Mouse (Mus musculus) lung, embryonic 14.5 days (tissue): ENCODE measurements at regions not wholly inside any gene's neighbourhood (a gene's known extent, or its start where the extent isn't known, plus 50 kb on each side); places are given as distances from the start of the nearest gene placed in this dataset.

Experiments
- ATAC-seq: fragments of 200-750 bp; cut with Nextera tagmentation; 2 replicates; pipeline ENCODE4 v1.8.0; 2017; ENCODE audit warnings: mild to moderate bottlenecking, moderate TSS enrichment, moderate library complexity; ENCODE audit not compliant: insufficient read depth
- DNase-seq: peaks from one replicate; pipeline ENCODE4 v3.0.0-alpha.2; 2015
- H3K27ac ChIP-seq: fragments of 300-500 bp; sonication (generic); 2 replicates; pipeline ENCODE4 v1.5.1; 2014; ENCODE audit warnings: low read depth, mild to moderate bottlenecking, moderate library complexity
- H3K27me3 ChIP-seq: fragments of 300-500 bp; sonication (generic); 2 replicates; pipeline ENCODE4 v1.6.1; 2014; ENCODE audit warnings: low read length, control low read depth; ENCODE audit not compliant: insufficient read depth
- H3K36me3 ChIP-seq: fragments of 300-500 bp; sonication (generic); 2 replicates; pipeline ENCODE4 v1.6.1; 2014; ENCODE audit warnings: control low read depth; ENCODE audit not compliant: insufficient read depth
- H3K4me1 ChIP-seq: fragments of 300-500 bp; sonication (generic); 2 replicates; pipeline ENCODE4 v1.6.1; 2014; ENCODE audit warnings: antibody characterized with exemption, control low read depth; ENCODE audit not compliant: insufficient read depth
- H3K4me2 ChIP-seq: fragments of 300-500 bp; sonication (generic); 2 replicates; pipeline ENCODE4 v1.6.1; 2014; ENCODE audit warnings: mild to moderate bottlenecking
- H3K4me3 ChIP-seq: fragments of 300-500 bp; sonication (generic); 2 replicates; pipeline ENCODE4 v1.5.1; 2014; ENCODE audit warnings: low read depth, low read length
- H3K9ac ChIP-seq: fragments of 300-500 bp; sonication (generic); 2 replicates; pipeline ENCODE4 v1.6.1; 2014
- H3K9me3 ChIP-seq: fragments of 300-500 bp; sonication (generic); 2 replicates; pipeline ENCODE4 v1.6.1; 2016; ENCODE audit warnings: low read depth, low read length, control low read depth
- CTCF ChIP-seq: IDR thresholded peaks from 2 replicates; pipeline ENCODE4 v1.5.1; 2016; ENCODE audit warnings: antibody characterized with exemption, low read depth
- WGBS: fragments of 180-500 bp; shearing (Covaris S2); extraction: QIAGEN DNeasy Blood & Tissue Kit; methylation state at CpG from one replicate; pipeline ENCODE4 v1.1.7; 2014; 5-methylcytosine and 5-hydroxymethylcytosine counted together

DNA sequence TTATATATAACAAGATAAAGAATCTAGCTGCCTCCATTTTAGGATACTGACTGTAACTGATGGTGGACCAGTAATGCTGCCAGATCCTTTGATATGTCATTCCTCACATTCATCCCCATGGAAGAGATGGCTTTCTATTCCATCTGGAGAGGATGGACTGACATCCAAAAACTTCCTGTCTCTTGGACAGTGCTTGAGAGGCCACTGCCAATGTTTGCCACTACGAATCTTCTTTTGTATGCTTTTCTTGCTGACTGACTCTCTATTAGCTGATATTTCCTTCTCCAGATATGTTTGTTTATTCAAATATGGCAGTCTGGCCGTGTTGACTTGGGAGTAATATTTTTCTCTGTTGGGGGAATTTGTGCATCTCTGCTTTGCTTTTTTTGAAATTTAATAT lies 253.6 kb downstream of the 9330182O14Rik start:
- H3K9ac ChIP-seq, result no peak overlapping the region
- TF ChIP-seq CTCF, result no peak
- no peaks in the 10 kb centered on the region for H3K27me3 ChIP-seq
- H3K27ac ChIP-seq, result no peak overlapping the region
- H3K4me1 ChIP-seq, result no peaks in the 10 kb centered on the region
- H3K36me3 ChIP-seq, result no peaks in the 10 kb centered on the region
- DNase-seq, result peak; percentile 16
- H3K4me2 ChIP-seq, result no peak overlapping the region
- ATAC-seq, result no peak
- H3K9me3 ChIP-seq, result no peaks in the 10 kb centered on the region
- H3K4me3 ChIP-seq, result no peak overlapping the region
- 34% methylated on average over 2 of the region's 2 CpGs for WGBS

- Histone ChIP-seq H3K4me1 (no peaks in the 10 kb centered on the region), H3K9me3 (no peaks in the 10 kb centered on the region), H3K36me3 (no peaks in the 10 kb centered on the region), H3K4me2 (no peak overlapping the region), H3K27ac (no peak overlapping the region), H3K27me3 (no peaks in the 10 kb centered on the region), H3K4me3 (no peak overlapping the region), H3K9ac (no peak overlapping the region)
- ATAC-seq (no peak), DNase-seq (no peak)
- no peak for TF ChIP-seq CTCF
- WGBS, result 69% methylated on average over 2 of the region's 2 CpGs
Observed at GRCm38 (mm10) chr15:40388806-40389205, 254.6 kb downstream of the 9330182O14Rik start.

- ATAC-seq (no peak), DNase-seq (no peak)
- Histone ChIP-seq H3K4me3 (no peak overlapping the region), H3K27me3 (no peaks in the 10 kb centered on the region), H3K9me3 (no peaks in the 10 kb centered on the region), H3K9ac (no peak overlapping the region), H3K27ac (no peak overlapping the region), H3K36me3 (no peaks in the 10 kb centered on the region), H3K4me1 (no peaks in the 10 kb centered on the region), H3K4me2 (no peak overlapping the region)
- WGBS, result 84% methylated on average over 4 of the region's 4 CpGs
- no peak for TF ChIP-seq CTCF
Observed at GRCm38 (mm10) chr15:40435156-40435555, 301.0 kb downstream of the 9330182O14Rik start.

DNA sequence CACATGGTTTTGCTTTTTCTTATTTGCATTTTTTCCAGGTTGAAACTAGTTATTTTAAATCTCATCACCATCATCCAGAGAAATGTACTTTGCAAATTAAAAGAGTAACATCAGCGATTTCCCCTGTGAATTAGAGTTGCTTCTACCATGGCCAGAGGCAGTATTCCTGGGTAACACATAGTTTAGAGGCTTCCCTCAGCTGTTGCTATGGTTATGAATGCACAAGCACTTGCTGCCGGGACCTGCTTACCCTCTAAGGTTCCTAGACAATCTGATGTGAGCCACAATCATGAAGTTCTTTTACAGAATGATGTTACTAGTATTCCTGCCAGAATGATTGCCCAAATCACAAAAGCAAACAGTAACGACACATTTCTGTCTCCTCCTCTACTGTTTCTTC lies 302.5 kb downstream of the 9330182O14Rik start:
- no peaks in the 10 kb centered on the region for H3K9me3 ChIP-seq
- H3K27me3 ChIP-seq, result no peaks in the 10 kb centered on the region
- 58% methylated on average over 3 of the region's 3 CpGs for WGBS
- H3K4me3 ChIP-seq, result no peak overlapping the region
- H3K4me2 ChIP-seq, result no peak overlapping the region
- H3K4me1 ChIP-seq, result no peaks in the 10 kb centered on the region
- H3K36me3 ChIP-seq, result no peaks in the 10 kb centered on the region
- ATAC-seq (no peak), DNase-seq (no peak)
- no peak overlapping the region for H3K27ac ChIP-seq
- no peak overlapping the region for H3K9ac ChIP-seq
- TF ChIP-seq CTCF, result no peak

DNA sequence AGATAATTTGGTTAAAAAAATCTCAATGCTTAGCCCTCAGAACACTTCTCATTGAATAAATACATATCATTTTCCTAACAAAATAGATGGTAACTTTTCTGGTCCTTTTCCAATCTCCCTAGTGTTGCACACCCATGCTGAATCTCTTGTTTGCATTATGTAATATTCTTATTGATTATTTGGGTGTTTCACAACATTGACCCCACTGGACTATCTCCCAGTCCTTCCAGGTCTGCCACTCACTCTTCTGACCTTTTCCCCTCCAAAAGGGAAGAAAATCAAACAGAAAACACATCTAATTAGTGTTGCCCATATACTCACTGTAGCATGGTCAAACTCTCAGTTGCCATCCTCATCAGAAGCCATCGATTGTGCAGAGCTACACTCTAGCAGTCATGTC lies 305.7 kb downstream of the 9330182O14Rik start:
- no peak overlapping the region for H3K4me2 ChIP-seq
- H3K27ac ChIP-seq, result no peak overlapping the region
- H3K36me3 ChIP-seq, result no peaks in the 10 kb centered on the region
- no peak for DNase-seq
- no peak overlapping the region for H3K4me3 ChIP-seq
- H3K4me1 ChIP-seq, result no peaks in the 10 kb centered on the region
- no peak for TF ChIP-seq CTCF
- no peaks in the 10 kb centered on the region for H3K9me3 ChIP-seq
- WGBS, result 91% methylated on average over 1 of the region's 1 CpGs
- H3K9ac ChIP-seq, result no peak overlapping the region
- no peaks in the 10 kb centered on the region for H3K27me3 ChIP-seq
- no peak for ATAC-seq

GRCm38 (mm10) chr15:40448623-40449022 lies 314.5 kb downstream of the 9330182O14Rik start:
- no peak for TF ChIP-seq CTCF
- Histone ChIP-seq H3K27ac (no peak overlapping the region), H3K9ac (no peak overlapping the region), H3K27me3 (no peaks in the 10 kb centered on the region), H3K4me3 (no peak overlapping the region), H3K4me2 (no peak overlapping the region), H3K4me1 (no peaks in the 10 kb centered on the region), H3K9me3 (no peaks in the 10 kb centered on the region), H3K36me3 (no peaks in the 10 kb centered on the region)
- ATAC-seq (no peak), DNase-seq (no peak)
- 64% methylated on average over 1 of the region's 1 CpGs for WGBS

- Histone ChIP-seq H3K27me3 (no peaks in the 10 kb centered on the region), H3K9ac (no peak overlapping the region), H3K9me3 (no peaks in the 10 kb centered on the region), H3K36me3 (no peaks in the 10 kb centered on the region), H3K4me3 (no peak overlapping the region), H3K4me2 (no peak overlapping the region), H3K4me1 (no peaks in the 10 kb centered on the region), H3K27ac (no peak overlapping the region)
- ATAC-seq, result no peak
- 76% methylated on average over 2 of the region's 2 CpGs for WGBS
- TF ChIP-seq CTCF, result no peak
- no peak for DNase-seq
Observed at GRCm38 (mm10) chr15:40453235-40453634, 319.1 kb downstream of the 9330182O14Rik start.

GRCm38 (mm10) chr15:40475659-40476355 lies 341.6 kb downstream of the 9330182O14Rik start:
- no peaks in the 10 kb centered on the region for H3K36me3 ChIP-seq
- 37% methylated on average over 7 of the region's 7 CpGs for WGBS
- no peak overlapping the region for H3K9ac ChIP-seq
- no peaks in the 10 kb centered on the region for H3K9me3 ChIP-seq
- ATAC-seq (peak; percentile 49; the same call in 1 of the 2 replicates), DNase-seq (peak; percentile 65)
- H3K4me3 ChIP-seq, result no peak overlapping the region
- H3K4me1 ChIP-seq, result no peaks in the 10 kb centered on the region; the same call in 1 of the 2 replicates
- TF ChIP-seq CTCF, result no peak
- peak overlapping the region; percentile 7; the same call in 1 of the 2 replicates for H3K4me2 ChIP-seq
- H3K27ac ChIP-seq, result no peak overlapping the region
- H3K27me3 ChIP-seq, result no peaks in the 10 kb centered on the region
